Mouse (Mus musculus): ENCODE data around the gene Sh2d4b. TPM values are rescaled to one million over a fixed set of nuclear protein-coding genes. Genes with fewer than 3 reads are reported as not detected.

Gene Sh2d4b
- polyA plus RNA-seq, 1 experiment, result 0.09 TPM

- Histone ChIP-seq H3K27me3 (ENCODE audit: control insufficient read depth, insufficient read depth, insufficient read length) (no peaks in the 10 kb centered on the region), H3K79me3 (ENCODE audit: low read depth) (no peaks in the 10 kb centered on the region), H3ac (ENCODE audit: control insufficient read depth, insufficient read length, low read depth) (no peak overlapping the region), H3K79me2 (ENCODE audit: control insufficient read depth, insufficient read depth) (no peaks in the 10 kb centered on the region), H3K4me3 (ENCODE audit: insufficient read depth, poor library complexity, severe bottlenecking) (no peak overlapping the region), H3K36me3 (ENCODE audit: control insufficient read depth, insufficient read depth) (no peaks in the 10 kb centered on the region)
- TF ChIP-seq MYOD1 (IDR thresholded peaks at IDR 0.05; ENCODE audit: control insufficient read depth, insufficient read length, low read depth) (no peak), USF1 (IDR thresholded peaks at IDR 0.05; ENCODE audit: low read depth) (no peak), MAX (IDR thresholded peaks at IDR 0.05) (peak; percentile 75), MYOG (IDR thresholded peaks at IDR 0.05; ENCODE audit: control insufficient read depth, extremely low read depth, insufficient read length) (no peak), CEBPB (IDR thresholded peaks at IDR 0.05; ENCODE audit: low read depth) (no peak), CTCF (IDR thresholded peaks at IDR 0.05; ENCODE audit: control insufficient read depth, insufficient read depth, insufficient read length) (peak; percentile 86)
Observed at GRCm38 (mm10) chr14:40894576-40895247, 1.6 kb upstream of the Sh2d4b start.

GRCm38 (mm10) chr14:40893884-40894283, 818 bp upstream of the Sh2d4b start:
- no peaks in the 10 kb centered on the region for H3K79me2 ChIP-seq (ENCODE audit: control insufficient read depth, insufficient read depth)
- no peaks in the 10 kb centered on the region for H3K79me3 ChIP-seq (ENCODE audit: low read depth)
- H3K36me3 ChIP-seq (ENCODE audit: control insufficient read depth, insufficient read depth), result no peaks in the 10 kb centered on the region
- TF ChIP-seq FOSL1 (IDR thresholded peaks at IDR 0.05; ENCODE audit: insufficient read depth, low read length, poor library complexity, severe bottlenecking) (no peak), CTCF (IDR thresholded peaks at IDR 0.05; ENCODE audit: control insufficient read depth, insufficient read depth, insufficient read length) (no peak), MYOG (IDR thresholded peaks at IDR 0.05; ENCODE audit: control insufficient read depth, extremely low read depth, insufficient read length) (no peak), USF1 (IDR thresholded peaks at IDR 0.05; ENCODE audit: low read depth) (no peak), CEBPB (IDR thresholded peaks at IDR 0.05; ENCODE audit: low read depth) (no peak), MAX (IDR thresholded peaks at IDR 0.05) (no peak)
- H3K4me3 ChIP-seq (ENCODE audit: insufficient read depth, poor library complexity, severe bottlenecking), result no peak overlapping the region
- H3ac ChIP-seq (ENCODE audit: control insufficient read depth, insufficient read length, low read depth), result no peak overlapping the region
- H3K27me3 ChIP-seq (ENCODE audit: control insufficient read depth, insufficient read depth, insufficient read length), result no peaks in the 10 kb centered on the region

GRCm38 (mm10) chr14:40892326-40892825, 690 bp downstream of the Sh2d4b start:
- no peak for TF ChIP-seq MYOG (IDR thresholded peaks at IDR 0.05; ENCODE audit: control insufficient read depth, extremely low read depth, insufficient read length)
- TF ChIP-seq MAX (IDR thresholded peaks at IDR 0.05), result no peak
- TF ChIP-seq CEBPB (IDR thresholded peaks at IDR 0.05; ENCODE audit: low read depth), result no peak
- TF ChIP-seq MYOD1 (IDR thresholded peaks at IDR 0.05; ENCODE audit: control insufficient read depth, insufficient read length, low read depth), result no peak
- no peak for TF ChIP-seq FOSL1 (IDR thresholded peaks at IDR 0.05; ENCODE audit: insufficient read depth, low read length, poor library complexity, severe bottlenecking)
- no peak for TF ChIP-seq USF1 (IDR thresholded peaks at IDR 0.05; ENCODE audit: low read depth)
- TF ChIP-seq CTCF (IDR thresholded peaks at IDR 0.05; ENCODE audit: control insufficient read depth, insufficient read depth, insufficient read length), result no peak
- H3K4me3 ChIP-seq (ENCODE audit: insufficient read depth, poor library complexity, severe bottlenecking), result no peak overlapping the region
- H3K27me3 ChIP-seq (ENCODE audit: control insufficient read depth, insufficient read depth, insufficient read length), result no peaks in the 10 kb centered on the region
- H3ac ChIP-seq (ENCODE audit: control insufficient read depth, insufficient read length, low read depth), result no peak overlapping the region
- H3K36me3 ChIP-seq (ENCODE audit: control insufficient read depth, insufficient read depth), result no peaks in the 10 kb centered on the region
- H3K79me2 ChIP-seq (ENCODE audit: control insufficient read depth, insufficient read depth), result no peaks in the 10 kb centered on the region
- H3K79me3 ChIP-seq (ENCODE audit: low read depth), result no peaks in the 10 kb centered on the region

- no peaks in the 10 kb centered on the region for H3K36me3 ChIP-seq (ENCODE audit: control insufficient read depth, insufficient read depth)
- TF ChIP-seq CTCF (IDR thresholded peaks at IDR 0.05; ENCODE audit: control insufficient read depth, insufficient read depth, insufficient read length) (no peak), CEBPB (IDR thresholded peaks at IDR 0.05; ENCODE audit: low read depth) (no peak), MAX (IDR thresholded peaks at IDR 0.05) (no peak), USF1 (IDR thresholded peaks at IDR 0.05; ENCODE audit: low read depth) (no peak), MYOG (IDR thresholded peaks at IDR 0.05; ENCODE audit: control insufficient read depth, extremely low read depth, insufficient read length) (no peak), MYOD1 (IDR thresholded peaks at IDR 0.05; ENCODE audit: control insufficient read depth, insufficient read length, low read depth) (no peak), FOSL1 (IDR thresholded peaks at IDR 0.05; ENCODE audit: insufficient read depth, low read length, poor library complexity, severe bottlenecking) (no peak)
- H3K27me3 ChIP-seq (ENCODE audit: control insufficient read depth, insufficient read depth, insufficient read length), result no peaks in the 10 kb centered on the region
- H3K79me2 ChIP-seq (ENCODE audit: control insufficient read depth, insufficient read depth), result no peaks in the 10 kb centered on the region
- no peak overlapping the region for H3K4me3 ChIP-seq (ENCODE audit: insufficient read depth, poor library complexity, severe bottlenecking)
- H3ac ChIP-seq (ENCODE audit: control insufficient read depth, insufficient read length, low read depth), result no peak overlapping the region
- no peaks in the 10 kb centered on the region for H3K79me3 ChIP-seq (ENCODE audit: low read depth)
Observed at GRCm38 (mm10) chr14:40891506-40891905, 1.6 kb downstream of the Sh2d4b start.

DNA sequence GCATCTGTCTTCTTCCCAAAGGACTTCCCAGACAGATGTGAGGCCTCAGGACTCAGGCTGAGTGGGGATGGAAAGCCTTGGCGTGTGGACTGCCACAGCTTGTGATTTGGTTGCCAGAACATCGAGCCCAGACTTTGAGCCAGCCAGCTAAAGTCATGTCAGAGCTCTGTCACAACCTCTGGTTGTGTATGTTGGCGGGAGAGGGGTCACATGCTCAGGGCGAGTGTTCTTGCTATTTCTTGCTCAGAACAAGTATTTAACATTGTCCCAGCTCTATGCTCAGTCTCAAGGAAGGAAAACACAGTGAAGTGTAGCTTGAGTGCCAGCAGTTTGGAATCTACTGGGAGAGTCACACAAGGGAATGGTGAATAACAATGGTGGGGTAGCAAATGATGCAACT, 3.4 kb downstream of the Sh2d4b start:
- TF ChIP-seq CEBPB (IDR thresholded peaks at IDR 0.05; ENCODE audit: low read depth), result no peak
- TF ChIP-seq USF1 (IDR thresholded peaks at IDR 0.05; ENCODE audit: low read depth), result no peak
- no peak for TF ChIP-seq MYOD1 (IDR thresholded peaks at IDR 0.05; ENCODE audit: control insufficient read depth, insufficient read length, low read depth)
- TF ChIP-seq CTCF (IDR thresholded peaks at IDR 0.05; ENCODE audit: control insufficient read depth, insufficient read depth, insufficient read length), result no peak
- no peak for TF ChIP-seq MYOG (IDR thresholded peaks at IDR 0.05; ENCODE audit: control insufficient read depth, extremely low read depth, insufficient read length)
- TF ChIP-seq MAX (IDR thresholded peaks at IDR 0.05), result no peak
- no peak for TF ChIP-seq FOSL1 (IDR thresholded peaks at IDR 0.05; ENCODE audit: insufficient read depth, low read length, poor library complexity, severe bottlenecking)
- Histone ChIP-seq H3K79me2 (ENCODE audit: control insufficient read depth, insufficient read depth) (no peaks in the 10 kb centered on the region), H3K36me3 (ENCODE audit: control insufficient read depth, insufficient read depth) (no peaks in the 10 kb centered on the region), H3K79me3 (ENCODE audit: low read depth) (no peaks in the 10 kb centered on the region), H3K27me3 (ENCODE audit: control insufficient read depth, insufficient read depth, insufficient read length) (no peaks in the 10 kb centered on the region), H3K4me3 (ENCODE audit: insufficient read depth, poor library complexity, severe bottlenecking) (no peak overlapping the region), H3ac (ENCODE audit: control insufficient read depth, insufficient read length, low read depth) (no peak overlapping the region)

All from C2C12 (cell line).